Mouse (Mus musculus) hindbrain, embryonic 12.5 days (tissue): ENCODE data around the gene B3galt4. TPM values are rescaled to one million over a fixed set of nuclear protein-coding genes. Genes with fewer than 3 reads are reported as not detected.

ENCODE experiments used
- ATAC-seq: fragments of 200-750 bp; cut with Nextera tagmentation; 2 replicates; pipeline ENCODE4 v1.8.0; 2017; ENCODE audit warnings: moderate TSS enrichment; ENCODE audit not compliant: low FRiP score
- H3K27ac ChIP-seq: fragments of 300-500 bp; sonication (generic); 2 replicates; pipeline ENCODE4 v1.5.1; 2016; ENCODE audit warnings: mild to moderate bottlenecking
- H3K27me3 ChIP-seq: fragments of 300-500 bp; sonication (generic); 2 replicates; pipeline ENCODE4 v1.6.1; 2016; ENCODE audit warnings: mild to moderate bottlenecking
- H3K36me3 ChIP-seq: fragments of 300-500 bp; sonication (generic); 2 replicates; pipeline ENCODE4 v1.6.1; 2016; ENCODE audit warnings: mild to moderate bottlenecking
- H3K4me1 ChIP-seq: fragments of 300-500 bp; sonication (generic); 2 replicates; pipeline ENCODE4 v1.6.1; 2016
- H3K4me2 ChIP-seq: fragments of 300-500 bp; sonication (generic); replicated peaks from 2 replicates; pipeline ENCODE4 v1.6.1; 2016; ENCODE audit warnings: mild to moderate bottlenecking
- H3K4me3 ChIP-seq: fragments of 300-500 bp; sonication (generic); 2 replicates; pipeline ENCODE4 v1.5.1; 2016; ENCODE audit warnings: mild to moderate bottlenecking
- H3K9ac ChIP-seq: fragments of 300-500 bp; sonication (generic); 2 replicates; pipeline ENCODE4 v1.6.1; 2016; ENCODE audit warnings: mild to moderate bottlenecking, moderate library complexity
- H3K9me3 ChIP-seq: fragments of 300-500 bp; sonication (generic); replicated peaks from 2 replicates; pipeline ENCODE4 v1.6.1; 2016; ENCODE audit warnings: mild to moderate bottlenecking
- WGBS: fragments of 180-500 bp; shearing (Covaris S2); methylation state at CpG from one replicate; pipeline ENCODE4 v1.1.7; 2016; 5-methylcytosine and 5-hydroxymethylcytosine counted together
- polyA plus RNA-seq: library from polyadenylated mRNA; unstranded; fragments of >200 nt; fragmentation: Nextera tagmentation; extraction: Ambion mirVana; gene quantifications from 2 replicates; pipeline ENCODE4 v1.2.1, GENCODE M21; 2016

B3galt4 gene
- polyA plus RNA-seq, 1 experiment from 2014 or later, result 9.9 TPM

- no peak for ATAC-seq
- no peaks in the 10 kb centered on the region for H3K27me3 ChIP-seq
- no peak overlapping the region for H3K4me3 ChIP-seq
- H3K4me2 ChIP-seq, result no peak overlapping the region
- WGBS, result 89% methylated on average over 21 of the region's 21 CpGs
- no peak overlapping the region for H3K9ac ChIP-seq
- peaks cover 56% of the 10 kb centered on the region for H3K36me3 ChIP-seq
- H3K27ac ChIP-seq, result no peak overlapping the region
- H3K4me1 ChIP-seq, result peaks cover 21% of the 10 kb centered on the region
- no peaks in the 10 kb centered on the region for H3K9me3 ChIP-seq
Observed at GRCm38 (mm10) chr17:33935422-33936055, 15.7 kb downstream of the B3galt4 start.

GRCm38 (mm10) chr17:33932970-33933369 lies 18.3 kb downstream of the B3galt4 start:
- H3K36me3 ChIP-seq, result peaks cover 49% of the 10 kb centered on the region
- 92% methylated on average over 15 of the region's 15 CpGs for WGBS

GRCm38 (mm10) chr17:33932448-33932847 lies 18.8 kb downstream of the B3galt4 start:
- ATAC-seq, result no peak
- H3K4me2 ChIP-seq, result no peak overlapping the region
- peaks cover 47% of the 10 kb centered on the region for H3K36me3 ChIP-seq
- H3K4me1 ChIP-seq, result peaks cover 24% of the 10 kb centered on the region
- H3K27me3 ChIP-seq, result no peaks in the 10 kb centered on the region
- H3K9me3 ChIP-seq, result no peaks in the 10 kb centered on the region
- H3K9ac ChIP-seq, result no peak overlapping the region
- 85% methylated on average over 14 of the region's 14 CpGs for WGBS
- no peak overlapping the region for H3K4me3 ChIP-seq
- no peak overlapping the region for H3K27ac ChIP-seq

More at GRCm38 (mm10) chr17:33932970-33933369, 18.3 kb downstream of the B3galt4 start:
- Histone ChIP-seq H3K4me1 (peaks cover 19% of the 10 kb centered on the region), H3K4me2 (no peak overlapping the region), H3K27me3 (no peaks in the 10 kb centered on the region), H3K9ac (no peak overlapping the region), H3K9me3 (no peaks in the 10 kb centered on the region), H3K27ac (no peak overlapping the region), H3K4me3 (no peak overlapping the region)
- ATAC-seq, result no peak

- Histone ChIP-seq H3K9me3 (no peaks in the 10 kb centered on the region), H3K27ac (no peak overlapping the region), H3K9ac (no peak overlapping the region), H3K4me3 (no peak overlapping the region), H3K36me3 (peaks cover 42% of the 10 kb centered on the region), H3K27me3 (no peaks in the 10 kb centered on the region), H3K4me1 (peaks cover 25% of the 10 kb centered on the region), H3K4me2 (no peak overlapping the region)
- no peak for ATAC-seq
- WGBS, result 89% methylated on average over 11 of the region's 11 CpGs
Observed at GRCm38 (mm10) chr17:33931947-33932346, 19.3 kb downstream of the B3galt4 start.

GRCm38 (mm10) chr17:33931159-33931866 lies 20.0 kb downstream of the B3galt4 start:
- H3K27ac ChIP-seq, result no peak overlapping the region
- no peaks in the 10 kb centered on the region for H3K27me3 ChIP-seq
- WGBS, result 40% methylated on average over 18 of the region's 18 CpGs
- peaks cover 40% of the 10 kb centered on the region for H3K36me3 ChIP-seq
- H3K9ac ChIP-seq, result peak overlapping the region; percentile 94
- no peaks in the 10 kb centered on the region for H3K9me3 ChIP-seq
- peaks cover 25% of the 10 kb centered on the region for H3K4me1 ChIP-seq
- peak overlapping the region; percentile 98 for H3K4me2 ChIP-seq
- ATAC-seq, result no peak
- peak overlapping the region; percentile 87 for H3K4me3 ChIP-seq

GRCm38 (mm10) chr17:33930280-33931158 lies 20.8 kb downstream of the B3galt4 start:
- Histone ChIP-seq H3K27ac (peak overlapping the region; percentile 96), H3K9me3 (no peaks in the 10 kb centered on the region), H3K4me3 (peak overlapping the region; percentile 87), H3K36me3 (peaks cover 41% of the 10 kb centered on the region), H3K4me2 (peak overlapping the region; percentile 98), H3K9ac (peak overlapping the region; percentile 94), H3K4me1 (peaks cover 25% of the 10 kb centered on the region), H3K27me3 (no peaks in the 10 kb centered on the region)
- 0 out of 2 replicates have a peak, but pooled peaks have one; percentile 8 for ATAC-seq
- WGBS, result under 1% methylated on average over 44 of the region's 45 CpGs

GRCm38 (mm10) chr17:33929371-33930279 lies 21.7 kb downstream of the B3galt4 start, which contains the start of gene Rgl2:
TSS of gene Rgl2 (plus strand) at chr17:33929543.
- ATAC-seq, result peak; percentile 80
- Histone ChIP-seq H3K9ac (peak within 1 kb of the TSS; percentile 94), H3K4me2 (peak within 1 kb of the TSS; percentile 98), H3K36me3 (peaks cover 36% of the 10 kb centered on the region), H3K9me3 (no peaks in the 10 kb centered on the region), H3K4me3 (peak within 1 kb of the TSS; percentile 87), H3K4me1 (peaks cover 25% of the 10 kb centered on the region), H3K27me3 (no peaks in the 10 kb centered on the region), H3K27ac (peak within 1 kb of the TSS; percentile 96)
- under 1% methylated on average over 77 of the region's 80 CpGs for WGBS

- Histone ChIP-seq H3K4me2 (peak overlapping the region; percentile 98), H3K36me3 (peaks cover 27% of the 10 kb centered on the region), H3K4me1 (peaks cover 25% of the 10 kb centered on the region), H3K27me3 (no peaks in the 10 kb centered on the region), H3K4me3 (peak overlapping the region; percentile 87), H3K27ac (no peak overlapping the region), H3K9ac (peak overlapping the region; percentile 94), H3K9me3 (no peaks in the 10 kb centered on the region)
- 65% methylated on average over 21 of the region's 21 CpGs for WGBS
- ATAC-seq, result no peak
Observed at GRCm38 (mm10) chr17:33928251-33928947, 22.9 kb downstream of the B3galt4 start.

- H3K9me3 ChIP-seq, result no peaks in the 10 kb centered on the region
- WGBS, result 73% methylated on average over 17 of the region's 17 CpGs
- H3K9ac ChIP-seq, result no peak overlapping the region
- H3K4me1 ChIP-seq, result peaks cover 25% of the 10 kb centered on the region
- H3K36me3 ChIP-seq, result peaks cover 13% of the 10 kb centered on the region; the same call in 1 of the 2 replicates
- no peaks in the 10 kb centered on the region for H3K27me3 ChIP-seq
- ATAC-seq, result no peak
- no peak overlapping the region for H3K27ac ChIP-seq
- no peak overlapping the region for H3K4me3 ChIP-seq
- no peak overlapping the region for H3K4me2 ChIP-seq
Observed at GRCm38 (mm10) chr17:33926207-33926932, 24.9 kb downstream of the B3galt4 start.

GRCm38 (mm10) chr17:33925406-33926116 lies 25.7 kb downstream of the B3galt4 start:
- Histone ChIP-seq H3K4me2 (no peak overlapping the region), H3K4me3 (no peak overlapping the region)
- 83% methylated on average over 21 of the region's 21 CpGs for WGBS

More at GRCm38 (mm10) chr17:33925406-33926116, 25.7 kb downstream of the B3galt4 start:
- Histone ChIP-seq H3K9me3 (no peaks in the 10 kb centered on the region), H3K4me1 (peaks cover 20% of the 10 kb centered on the region), H3K36me3 (peaks cover 13% of the 10 kb centered on the region; the same call in 1 of the 2 replicates), H3K9ac (no peak overlapping the region), H3K27me3 (no peaks in the 10 kb centered on the region), H3K27ac (no peak overlapping the region)
- no peak for ATAC-seq
